Mouse (Mus musculus) hindbrain, embryonic 15.5 days (tissue): ENCODE data around the gene Cox7b2. TPM values are rescaled to one million over a fixed set of nuclear protein-coding genes. Genes with fewer than 3 reads are reported as not detected.

ENCODE experiments used
- polyA plus RNA-seq: library from polyadenylated mRNA; unstranded; fragments of >200 nt; fragmentation: Nextera tagmentation; extraction: Ambion mirVana; gene quantifications from 2 replicates; pipeline ENCODE4 v1.2.1, GENCODE M21; 2015

Gene Cox7b2
- polyA plus RNA-seq, 1 experiment from 2014 or later, result 0.41 TPM

Other genes starting within 250 kb of the Cox7b2 start
- 31.5 and 32.0 TPM in 2 replicates for gene Gabrb1, start 109.9 kb upstream of the Cox7b2 start, polyA plus RNA-seq
- 19.5 and 19.7 TPM in 2 replicates for gene Gabra4, start 110.1 kb upstream of the Cox7b2 start, polyA plus RNA-seq